Mouse (Mus musculus): ENCODE data around the gene Prkrip1. TPM values are rescaled to one million over a fixed set of nuclear protein-coding genes. Genes with fewer than 3 reads are reported as not detected.
"Not testable (repeated sequence)": the region's sequence is repeated elsewhere in the genome, so short reads cannot be mapped to it uniquely, and the experiment has no call there.

Gene Prkrip1
- polyA plus RNA-seq, 1 experiment from 2014 or later = 52.2 TPM

GRCm38 (mm10) chr5:136236611-136237010, 37.8 kb upstream of the Prkrip1 start:
- H3K36me3 ChIP-seq = no peaks in the 10 kb centered on the region
- no peak for ATAC-seq (ENCODE audit: insufficient number of reproducible peaks, low FRiP score, low TSS enrichment, low read depth)
- H3K27me3 ChIP-seq = 0 out of 2 replicates have a peak, but pooled peaks cover 4% of the 10 kb centered on the region
- no peak overlapping the region for H3K4me2 ChIP-seq (replicated peaks)
- no peak overlapping the region for H3K27ac ChIP-seq (replicated peaks)
- no peak overlapping the region for H3K9ac ChIP-seq
- peaks cover 12% of the 10 kb centered on the region; the same call in 1 of the 2 replicates for H3K4me1 ChIP-seq
- 87% methylated on average over 5 of the region's 5 CpGs for WGBS
- H3K4me3 ChIP-seq (replicated peaks) = no peak overlapping the region
- no peaks in the 10 kb centered on the region for H3K9me3 ChIP-seq (replicated peaks)

- WGBS = 53% methylated on average over 4 of the region's 4 CpGs
Observed at GRCm38 (mm10) chr5:136230348-136231035, 31.7 kb upstream of the Prkrip1 start.

GRCm38 (mm10) chr5:136226246-136226876, 27.6 kb upstream of the Prkrip1 start:
- no peaks in the 10 kb centered on the region for H3K9me3 ChIP-seq (replicated peaks)
- H3K4me1 ChIP-seq = no peaks in the 10 kb centered on the region
- no peaks in the 10 kb centered on the region for H3K27me3 ChIP-seq
- no peak overlapping the region for H3K4me2 ChIP-seq (replicated peaks)
- no peak overlapping the region for H3K27ac ChIP-seq (replicated peaks)
- H3K4me3 ChIP-seq (replicated peaks) = no peak overlapping the region
- H3K9ac ChIP-seq = no peak overlapping the region
- ATAC-seq (ENCODE audit: insufficient number of reproducible peaks, low FRiP score, low TSS enrichment, low read depth) = no peak
- peaks cover 16% of the 10 kb centered on the region for H3K36me3 ChIP-seq
- 80% methylated on average over 7 of the region's 7 CpGs for WGBS

More at GRCm38 (mm10) chr5:136230348-136231035, 31.7 kb upstream of the Prkrip1 start:
- Histone ChIP-seq H3K4me1 (no peaks in the 10 kb centered on the region), H3K4me2 (replicated peaks) (no peak overlapping the region), H3K27me3 (no peaks in the 10 kb centered on the region), H3K27ac (replicated peaks) (no peak overlapping the region), H3K9me3 (replicated peaks) (no peaks in the 10 kb centered on the region), H3K9ac (no peak overlapping the region), H3K36me3 (no peaks in the 10 kb centered on the region), H3K4me3 (replicated peaks) (no peak overlapping the region)
- peak; percentile 35; the same call in 1 of the 2 replicates for ATAC-seq (ENCODE audit: insufficient number of reproducible peaks, low FRiP score, low TSS enrichment, low read depth)

GRCm38 (mm10) chr5:136218585-136218984, 19.8 kb upstream of the Prkrip1 start:
- Histone ChIP-seq H3K4me1 (no peaks in the 10 kb centered on the region), H3K9ac (no peak overlapping the region), H3K4me2 (replicated peaks) (no peak overlapping the region), H3K4me3 (replicated peaks) (no peak overlapping the region), H3K36me3 (peaks cover 7% of the 10 kb centered on the region), H3K27me3 (no peaks in the 10 kb centered on the region), H3K27ac (replicated peaks) (no peak overlapping the region), H3K9me3 (replicated peaks) (no peaks in the 10 kb centered on the region)
- 0 out of 2 replicates have a peak, but pooled peaks have one; percentile 16 for ATAC-seq (ENCODE audit: insufficient number of reproducible peaks, low FRiP score, low TSS enrichment, low read depth)
- 82% methylated on average over 12 of the region's 12 CpGs for WGBS

- Histone ChIP-seq H3K27ac (replicated peaks) (no peak overlapping the region), H3K9ac (no peak overlapping the region), H3K4me2 (replicated peaks) (no peak overlapping the region), H3K9me3 (replicated peaks) (no peaks in the 10 kb centered on the region), H3K27me3 (no peaks in the 10 kb centered on the region), H3K36me3 (peaks cover under 1% of the 10 kb centered on the region; the same call in 1 of the 2 replicates), H3K4me3 (replicated peaks) (no peak overlapping the region), H3K4me1 (no peaks in the 10 kb centered on the region)
- no peak for ATAC-seq (ENCODE audit: insufficient number of reproducible peaks, low FRiP score, low TSS enrichment, low read depth)
- 67% methylated on average over 4 of the region's 4 CpGs for WGBS
Observed at GRCm38 (mm10) chr5:136217932-136218381, 19.2 kb upstream of the Prkrip1 start.

GRCm38 (mm10) chr5:136217004-136217665, 18.4 kb upstream of the Prkrip1 start:
- ATAC-seq (ENCODE audit: insufficient number of reproducible peaks, low FRiP score, low TSS enrichment, low read depth) = no peak
- no peaks in the 10 kb centered on the region for H3K36me3 ChIP-seq
- 75% methylated on average over 18 of the region's 18 CpGs for WGBS

GRCm38 (mm10) chr5:136215958-136216357, 17.2 kb upstream of the Prkrip1 start:
- H3K9me3 ChIP-seq (replicated peaks) = no peaks in the 10 kb centered on the region
- H3K4me2 ChIP-seq (replicated peaks) = no peak overlapping the region
- no peak for ATAC-seq (ENCODE audit: insufficient number of reproducible peaks, low FRiP score, low TSS enrichment, low read depth)
- no peaks in the 10 kb centered on the region for H3K4me1 ChIP-seq
- no peaks in the 10 kb centered on the region for H3K36me3 ChIP-seq
- H3K27ac ChIP-seq (replicated peaks) = no peak overlapping the region
- H3K27me3 ChIP-seq = no peaks in the 10 kb centered on the region
- H3K4me3 ChIP-seq (replicated peaks) = no peak overlapping the region
- 85% methylated on average over 5 of the region's 5 CpGs for WGBS
- no peak overlapping the region for H3K9ac ChIP-seq

More at GRCm38 (mm10) chr5:136217004-136217665, 18.4 kb upstream of the Prkrip1 start:
- no peak overlapping the region for H3K4me3 ChIP-seq (replicated peaks)
- no peaks in the 10 kb centered on the region for H3K27me3 ChIP-seq
- no peak overlapping the region for H3K27ac ChIP-seq (replicated peaks)
- H3K9me3 ChIP-seq (replicated peaks) = no peaks in the 10 kb centered on the region
- no peak overlapping the region for H3K4me2 ChIP-seq (replicated peaks)
- H3K9ac ChIP-seq = no peak overlapping the region
- H3K4me1 ChIP-seq = no peaks in the 10 kb centered on the region

- Histone ChIP-seq H3K36me3 (no peaks in the 10 kb centered on the region), H3K4me2 (replicated peaks) (no peak overlapping the region), H3K9me3 (replicated peaks) (no peaks in the 10 kb centered on the region), H3K27me3 (no peaks in the 10 kb centered on the region), H3K4me3 (replicated peaks) (no peak overlapping the region), H3K27ac (replicated peaks) (no peak overlapping the region), H3K9ac (no peak overlapping the region), H3K4me1 (no peaks in the 10 kb centered on the region)
- no peak for ATAC-seq (ENCODE audit: insufficient number of reproducible peaks, low FRiP score, low TSS enrichment, low read depth)
- 88% methylated on average over 3 of the region's 3 CpGs for WGBS
Observed at GRCm38 (mm10) chr5:136215211-136215610, 16.4 kb upstream of the Prkrip1 start.

GRCm38 (mm10) chr5:136213716-136214115, 15.0 kb upstream of the Prkrip1 start:
- Histone ChIP-seq H3K4me1 (no peaks in the 10 kb centered on the region), H3K27ac (replicated peaks) (no peak overlapping the region), H3K9me3 (replicated peaks) (no peaks in the 10 kb centered on the region), H3K27me3 (no peaks in the 10 kb centered on the region), H3K4me2 (replicated peaks) (no peak overlapping the region), H3K4me3 (replicated peaks) (no peak overlapping the region), H3K36me3 (no peaks in the 10 kb centered on the region), H3K9ac (no peak overlapping the region)
- no peak for ATAC-seq (ENCODE audit: insufficient number of reproducible peaks, low FRiP score, low TSS enrichment, low read depth)
- 78% methylated on average over 5 of the region's 5 CpGs for WGBS

- no peak for ATAC-seq (ENCODE audit: insufficient number of reproducible peaks, low FRiP score, low TSS enrichment, low read depth)
- no peak overlapping the region for H3K27ac ChIP-seq (replicated peaks)
- no peaks in the 10 kb centered on the region for H3K4me1 ChIP-seq
- H3K9ac ChIP-seq = no peak overlapping the region
- no peak overlapping the region for H3K4me2 ChIP-seq (replicated peaks)
- no peak overlapping the region for H3K4me3 ChIP-seq (replicated peaks)
- no peaks in the 10 kb centered on the region for H3K9me3 ChIP-seq (replicated peaks)
- WGBS = 85% methylated on average over 11 of the region's 11 CpGs
- no peaks in the 10 kb centered on the region for H3K27me3 ChIP-seq
- H3K36me3 ChIP-seq = no peaks in the 10 kb centered on the region
Observed at GRCm38 (mm10) chr5:136212716-136213115, 14.0 kb upstream of the Prkrip1 start.

GRCm38 (mm10) chr5:136211341-136212102, 12.8 kb upstream of the Prkrip1 start:
- H3K4me3 ChIP-seq (replicated peaks); H3K4me2 ChIP-seq (replicated peaks); H3K27ac ChIP-seq (replicated peaks); H3K36me3 ChIP-seq; H3K9me3 ChIP-seq (replicated peaks); ATAC-seq (ENCODE audit: insufficient number of reproducible peaks, low FRiP score, low TSS enrichment, low read depth); H3K4me1 ChIP-seq; H3K27me3 ChIP-seq; H3K9ac ChIP-seq: not testable (repeated sequence)
- WGBS = 89% methylated on average over 14 of the region's 14 CpGs
